Comparison of ENCODE assay signal across 17 mouse cellular contexts in the genomic region with DNA sequence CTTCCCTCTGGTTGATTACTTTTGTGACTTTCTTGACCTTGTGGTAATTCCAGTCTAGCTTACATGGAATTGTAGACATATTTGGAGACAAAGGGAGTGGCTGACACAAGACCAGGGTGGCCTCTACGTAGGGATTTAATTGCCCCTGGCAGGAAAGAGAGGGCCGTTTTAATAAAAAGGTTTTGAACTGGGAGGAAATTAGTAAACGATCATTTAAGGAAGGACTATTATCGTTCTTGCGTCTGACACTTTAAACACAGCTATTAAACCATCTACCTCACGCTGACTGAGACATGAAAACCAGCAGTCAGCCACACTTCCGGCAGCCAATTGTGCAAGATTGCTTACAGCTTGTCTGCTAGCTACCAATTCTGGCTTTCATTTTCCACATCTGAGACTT.
DNase-seq lines count a peak whose midpoint lies in the region; ATAC-seq and TF ChIP-seq lines count a peak whose summit lies in the region.
"Had no signal": no experiment of that assay in that cellular context is flagged by ENCODE, and none has a peak within 500 bp of the region (broad histone marks: within the 10 kb centered on the region; RNA-seq: fewer than 3 reads in every experiment).

No protein-coding gene starts in this region.

- peak; percentile 45 for ATAC-seq in forebrain, embryonic 13.5 days
- ATAC-seq in lung, postnatal 0 days: no peak
- peak; percentile 69 for ATAC-seq in forebrain, embryonic 15.5 days (replicated peaks)
- ATAC-seq: intestine, embryonic 15.5 days had no signal

- TF ChIP-seq EP300 in lung, postnatal 0 days (IDR thresholded peaks at IDR 0.05): no peak

- H3K4me1 ChIP-seq in forebrain, embryonic 13.5 days: no peaks in the 10 kb centered on the region
- no peaks in the 10 kb centered on the region for H3K4me1 ChIP-seq in forebrain, embryonic 10.5 days
- H3K4me1 ChIP-seq in lung, postnatal 0 days (ENCODE audit: insufficient read depth, low read depth, low read length): no peaks in the 10 kb centered on the region
- peaks cover 9% of the 10 kb centered on the region; the same call in 1 of the 2 replicates for H3K4me1 ChIP-seq in forebrain, embryonic 15.5 days
- H3K4me1 ChIP-seq: intestine, embryonic 15.5 days; liver, embryonic 13.5 days; megakaryocyte, embryonic 14.5 days; neural tube, embryonic 15.5 days had no signal

- H3K79me2 ChIP-seq in myocyte (ENCODE audit: control insufficient read depth, insufficient read depth): no peaks in the 10 kb centered on the region

- H3K27ac ChIP-seq in forebrain, embryonic 13.5 days: no peak overlapping the region
- H3K27ac ChIP-seq in forebrain, embryonic 10.5 days: no peak overlapping the region
- no peak overlapping the region for H3K27ac ChIP-seq in lung, postnatal 0 days (ENCODE audit: low read length)
- 0 out of 2 replicates have a peak overlapping the region, but pooled peaks have one; percentile 23 for H3K27ac ChIP-seq in forebrain, embryonic 15.5 days (replicated peaks)
- H3K27ac ChIP-seq: embryonic facial prominence, embryonic 15.5 days; heart, adult 2 months; intestine, embryonic 15.5 days; liver, embryonic 13.5 days; neural tube, embryonic 15.5 days had no signal

- no peak overlapping the region for H3K9ac ChIP-seq in forebrain, embryonic 13.5 days
- H3K9ac ChIP-seq in lung, postnatal 0 days (replicated peaks; ENCODE audit: low read depth): no peak overlapping the region
- no peak overlapping the region for H3K9ac ChIP-seq in forebrain, embryonic 15.5 days (replicated peaks)
- H3K9ac ChIP-seq: embryonic facial prominence, embryonic 15.5 days; intestine, embryonic 15.5 days; liver, embryonic 13.5 days; neural tube, embryonic 15.5 days had no signal

- no peak for TF ChIP-seq POLR2A in myocyte (IDR thresholded peaks at IDR 0.05; ENCODE audit: insufficient read length, low read depth)

- no peaks in the 10 kb centered on the region for H3K9me3 ChIP-seq in forebrain, embryonic 13.5 days (replicated peaks)
- no peaks in the 10 kb centered on the region for H3K9me3 ChIP-seq in forebrain, embryonic 10.5 days
- no peaks in the 10 kb centered on the region for H3K9me3 ChIP-seq in lung, postnatal 0 days (ENCODE audit: low read length)
- no peaks in the 10 kb centered on the region for H3K9me3 ChIP-seq in forebrain, embryonic 15.5 days
- H3K9me3 ChIP-seq: embryonic facial prominence, embryonic 15.5 days; intestine, embryonic 15.5 days; liver, embryonic 13.5 days; neural tube, embryonic 15.5 days had no signal

- H3ac ChIP-seq in myocyte (ENCODE audit: control insufficient read depth, insufficient read length): no peak overlapping the region

- no peak for DNase-seq in forebrain, embryonic 10.5 days (ENCODE audit: extremely low spot score, low spot score)
- peak; percentile 51 for DNase-seq in lung, postnatal 0 days (ENCODE audit: low spot score)
- no peak for DNase-seq in lung, postnatal 10 days
- no peak for DNase-seq in right cerebral cortex, adult 2 months (ENCODE audit: low spot score in 2 of 2)
- no peak for DNase-seq in right cerebral cortex, adult 18-20 months
- DNase-seq: adrenal gland, adult 8-10 months; cerebellum, adult 9-11 months; heart, adult 2 months; heart, postnatal 14 days; liver, embryonic 13.5 days had no signal

- no peaks in the 10 kb centered on the region for H3K27me3 ChIP-seq in forebrain, embryonic 13.5 days
- H3K27me3 ChIP-seq in forebrain, embryonic 10.5 days (ENCODE audit: poor library complexity, severe bottlenecking): no peaks in the 10 kb centered on the region
- H3K27me3 ChIP-seq in lung, postnatal 0 days (replicated peaks; ENCODE audit: insufficient read depth, low read length): no peaks in the 10 kb centered on the region
- no peaks in the 10 kb centered on the region for H3K27me3 ChIP-seq in forebrain, embryonic 15.5 days
- peaks cover 6% of the 10 kb centered on the region for H3K27me3 ChIP-seq in myocyte (ENCODE audit: control insufficient read depth, insufficient read depth, insufficient read length)
- H3K27me3 ChIP-seq: embryonic facial prominence, embryonic 15.5 days; intestine, embryonic 15.5 days; liver, embryonic 13.5 days; megakaryocyte, embryonic 14.5 days; neural tube, embryonic 15.5 days had no signal

- no peak for TF ChIP-seq CTCF in lung, postnatal 0 days (IDR thresholded peaks at IDR 0.05)

- H3K4me3 ChIP-seq in forebrain, embryonic 13.5 days: no peak overlapping the region
- H3K4me3 ChIP-seq in forebrain, embryonic 10.5 days: no peak overlapping the region
- no peak overlapping the region for H3K4me3 ChIP-seq in lung, postnatal 0 days (ENCODE audit: low read depth, low read length)
- no peak overlapping the region for H3K4me3 ChIP-seq in forebrain, embryonic 15.5 days
- no peak overlapping the region for H3K4me3 ChIP-seq in myocyte
- H3K4me3 ChIP-seq: embryonic facial prominence, embryonic 15.5 days; heart, adult 2 months; intestine, embryonic 15.5 days; liver, embryonic 13.5 days; megakaryocyte, embryonic 14.5 days; neural tube, embryonic 15.5 days had no signal

- H3K4me2 ChIP-seq in forebrain, embryonic 13.5 days: no peak overlapping the region
- no peak overlapping the region for H3K4me2 ChIP-seq in lung, postnatal 0 days (replicated peaks; ENCODE audit: low read depth, low read length)
- no peak overlapping the region for H3K4me2 ChIP-seq in forebrain, embryonic 15.5 days (replicated peaks)
- H3K4me2 ChIP-seq in myocyte (ENCODE audit: low read depth): no peak overlapping the region
- H3K4me2 ChIP-seq: embryonic facial prominence, embryonic 15.5 days; intestine, embryonic 15.5 days; liver, embryonic 13.5 days; neural tube, embryonic 15.5 days had no signal

- H3K36me3 ChIP-seq in forebrain, embryonic 13.5 days (ENCODE audit: poor library complexity, severe bottlenecking): no peaks in the 10 kb centered on the region
- H3K36me3 ChIP-seq in forebrain, embryonic 10.5 days (replicated peaks): no peaks in the 10 kb centered on the region
- H3K36me3 ChIP-seq in lung, postnatal 0 days (ENCODE audit: insufficient read depth, low read length): no peaks in the 10 kb centered on the region
- no peaks in the 10 kb centered on the region for H3K36me3 ChIP-seq in forebrain, embryonic 15.5 days
- H3K36me3 ChIP-seq in myocyte (ENCODE audit: control insufficient read depth, insufficient read depth): no peaks in the 10 kb centered on the region
- H3K36me3 ChIP-seq: embryonic facial prominence, embryonic 15.5 days; intestine, embryonic 15.5 days; liver, embryonic 13.5 days; neural tube, embryonic 15.5 days had no signal

- 34% methylated on average over 7 of the region's 7 CpGs for WGBS in forebrain, embryonic 13.5 days
- 65% methylated on average over 7 of the region's 7 CpGs for WGBS in forebrain, embryonic 10.5 days
- WGBS in lung, postnatal 0 days: 46% methylated on average over 7 of the region's 7 CpGs
- 22% methylated on average over 7 of the region's 7 CpGs for WGBS in forebrain, embryonic 15.5 days

TF ChIP-seq in myocyte, 11 proteins besides CTCF, POLR2A, EP300 and RAD21:
- TF ChIP-seq CEBPB (IDR thresholded peaks at IDR 0.05; ENCODE audit: insufficient read depth, poor library complexity, severe bottlenecking) (0 out of 2 replicates have a peak, but pooled peaks have one; percentile 5), TCF3 (IDR thresholded peaks at IDR 0.05; ENCODE audit: insufficient read length, low read depth) (no peak)
